Mouse (Mus musculus) forebrain, embryonic 14.5 days (tissue): ENCODE results near the gene Klf16. TPM values are rescaled to one million over a fixed set of nuclear protein-coding genes. Genes with fewer than 3 reads are reported as not detected.
A peak's percentile ranks its signal among the peaks of the same experiment; 100 is the strongest.

Source experiments
- ATAC-seq: fragments of 200-750 bp; cut with Nextera tagmentation; 2 replicates; pipeline ENCODE4 v1.8.0; 2017; ENCODE audit warnings: mild to moderate bottlenecking, moderate library complexity
- DNase-seq: peaks from one replicate; pipeline ENCODE4 v3.0.0-alpha.2; 2015; ENCODE audit warnings: low spot score
- H3K27ac ChIP-seq: fragments of 300-500 bp; sonication (generic); 2 replicates; pipeline ENCODE4 v1.5.1; 2014; ENCODE audit warnings: low read depth, mild to moderate bottlenecking, control low read depth, low read length, moderate library complexity
- H3K27me3 ChIP-seq: fragments of 300-500 bp; sonication (generic); replicated peaks from 2 replicates; pipeline ENCODE4 v1.6.1; 2014; ENCODE audit warnings: low read length, control low read depth, mixed read lengths; ENCODE audit not compliant: control insufficient read depth, insufficient read depth
- H3K36me3 ChIP-seq: fragments of 300-500 bp; sonication (generic); 2 replicates; pipeline ENCODE4 v1.6.1; 2014; ENCODE audit warnings: low read length, control low read depth; ENCODE audit not compliant: control insufficient read depth, insufficient read depth
- H3K4me1 ChIP-seq: fragments of 300-500 bp; sonication (generic); 2 replicates; pipeline ENCODE4 v1.6.1; 2014; ENCODE audit warnings: antibody characterized with exemption, low read length, control low read depth; ENCODE audit not compliant: control insufficient read depth, insufficient read depth
- H3K4me2 ChIP-seq: fragments of 300-500 bp; sonication (generic); 2 replicates; pipeline ENCODE4 v1.6.1; 2014; ENCODE audit warnings: mild to moderate bottlenecking, control low read depth, low read length
- H3K4me3 ChIP-seq: fragments of 300-500 bp; sonication (generic); 2 replicates; pipeline ENCODE4 v1.5.1; 2014; ENCODE audit warnings: low read depth, low read length, control low read depth
- H3K9ac ChIP-seq: fragments of 300-500 bp; sonication (generic); 2 replicates; pipeline ENCODE4 v1.6.1; 2014; ENCODE audit warnings: mild to moderate bottlenecking, low read length, control low read depth, moderate library complexity
- H3K9me3 ChIP-seq: fragments of 300-500 bp; sonication (generic); replicated peaks from 2 replicates; pipeline ENCODE4 v1.6.1; 2016; ENCODE audit warnings: low read length, control low read depth, mixed read lengths; ENCODE audit not compliant: control insufficient read depth
- WGBS: fragments of 180-500 bp; shearing (Covaris S2); extraction: QIAGEN DNeasy Blood & Tissue Kit; methylation state at CpG from one replicate; pipeline ENCODE4 v1.1.7; 2014; 5-methylcytosine and 5-hydroxymethylcytosine counted together
- polyA plus RNA-seq: library from polyadenylated mRNA; unstranded; fragments of >200 nt; fragmentation: Nextera tagmentation; extraction: Ambion mirVana; gene quantifications from 2 replicates; pipeline ENCODE4 v1.2.1, GENCODE M21; 2014

Gene Klf16
- polyA plus RNA-seq, 1 experiment from 2014 or later, result 6.2 TPM

GRCm38 (mm10) chr10:80583047-80583446 lies 5.9 kb upstream of the Klf16 start:
- Histone ChIP-seq H3K36me3 (peaks cover 18% of the 10 kb centered on the region), H3K4me2 (no peak overlapping the region), H3K27me3 (no peaks in the 10 kb centered on the region), H3K27ac (no peak overlapping the region), H3K9me3 (no peaks in the 10 kb centered on the region), H3K4me1 (0 out of 2 replicates have a peak, but pooled peaks cover 2% of the 10 kb centered on the region), H3K4me3 (no peak overlapping the region), H3K9ac (no peak overlapping the region)
- no peak for DNase-seq
- ATAC-seq, result no peak
- 82% methylated on average over 5 of the region's 5 CpGs for WGBS

DNA sequence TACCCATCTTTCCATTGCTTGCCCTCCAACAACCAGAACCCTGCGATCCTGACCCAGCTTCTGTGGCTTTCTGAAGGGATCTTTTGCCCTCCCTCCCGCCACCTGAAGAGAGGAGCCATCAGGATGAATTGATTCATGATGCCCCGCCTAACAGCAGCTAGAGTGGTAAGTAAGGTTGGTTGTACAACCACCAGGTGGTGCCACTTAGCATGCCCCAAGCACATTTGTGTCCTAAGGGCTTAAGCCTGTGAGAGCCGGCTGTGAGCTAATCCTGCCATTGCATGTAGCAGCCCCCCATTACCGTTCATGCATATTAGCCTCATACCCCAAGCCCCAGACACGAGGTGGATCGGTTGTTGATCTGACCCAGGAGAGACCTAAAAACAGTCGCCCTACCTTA lies 1.8 kb upstream of the Klf16 start:
- DNase-seq (peak; percentile 67), ATAC-seq (no peak)
- Histone ChIP-seq H3K27ac (no peak overlapping the region), H3K4me2 (peak overlapping the region; percentile 95; the same call in 1 of the 2 replicates), H3K4me1 (peaks cover 19% of the 10 kb centered on the region), H3K4me3 (no peak overlapping the region), H3K9ac (no peak overlapping the region), H3K36me3 (peaks cover 8% of the 10 kb centered on the region), H3K9me3 (no peaks in the 10 kb centered on the region), H3K27me3 (no peaks in the 10 kb centered on the region)
- 4% methylated on average over 8 of the region's 8 CpGs for WGBS

- Histone ChIP-seq H3K9me3 (no peaks in the 10 kb centered on the region), H3K4me2 (peak overlapping the region; percentile 95), H3K4me3 (peak overlapping the region; percentile 75), H3K9ac (peak overlapping the region; percentile 79), H3K4me1 (peaks cover 24% of the 10 kb centered on the region), H3K27ac (peak overlapping the region; percentile 82; the same call in 1 of the 2 replicates), H3K36me3 (peaks cover 1% of the 10 kb centered on the region), H3K27me3 (no peaks in the 10 kb centered on the region)
- peak; percentile 66 for DNase-seq
- WGBS, result under 1% methylated on average over 29 of the region's 29 CpGs
- peak; percentile 32; the same call in 1 of the 2 replicates for ATAC-seq
Measured at GRCm38 (mm10) chr10:80578131-80578750, 1.1 kb upstream of the Klf16 start.

DNA sequence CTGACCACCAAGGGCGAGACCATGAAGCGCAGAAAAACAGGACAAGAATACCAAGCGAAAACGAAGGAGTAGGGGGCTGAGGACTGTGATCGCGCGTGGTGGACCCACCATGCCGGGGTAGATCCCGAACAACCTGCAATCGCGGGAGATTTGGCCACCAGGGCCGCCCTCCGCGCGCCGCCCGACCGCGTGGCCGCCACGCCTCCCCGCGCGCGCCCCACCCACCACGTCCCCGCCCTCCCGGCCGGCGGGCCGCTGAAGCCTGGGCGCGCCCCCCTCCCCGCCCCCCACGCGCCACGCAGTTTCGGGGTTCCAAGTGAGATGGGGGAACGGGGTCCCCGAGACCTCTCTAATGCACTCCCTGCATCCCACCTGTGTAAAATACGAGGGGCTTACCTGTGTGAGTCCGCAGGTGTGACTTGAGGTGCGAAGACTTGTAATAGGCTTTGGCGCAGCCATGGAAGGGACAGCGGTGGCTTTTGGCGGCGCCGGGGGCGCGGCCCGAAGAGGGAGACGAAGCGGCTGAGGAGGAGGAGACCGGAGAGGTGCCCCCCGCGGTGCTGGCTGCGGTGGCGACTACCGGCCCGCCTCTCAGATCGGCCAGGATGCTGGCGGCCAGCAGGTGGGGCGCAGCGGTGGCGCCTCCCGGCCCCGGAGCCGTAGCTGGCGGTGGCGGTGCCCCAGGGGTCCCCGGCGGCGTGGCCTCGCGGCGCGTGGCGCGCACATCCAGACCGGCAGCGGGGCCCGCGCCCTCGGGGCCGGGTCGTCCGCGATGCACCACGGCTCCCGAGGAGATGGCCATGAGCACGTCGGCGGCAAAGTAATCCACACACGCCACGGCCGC lies 548 bp downstream of the Klf16 start:
- peak overlapping the region; percentile 75 for H3K4me3 ChIP-seq
- no peaks in the 10 kb centered on the region for H3K9me3 ChIP-seq
- H3K4me1 ChIP-seq, result peaks cover 24% of the 10 kb centered on the region
- WGBS, result under 1% methylated on average over 66 of the region's 96 CpGs
- peak; percentile 1; the same call in 1 of the 2 replicates for ATAC-seq
- peak overlapping the region; percentile 82 for H3K27ac ChIP-seq
- peak overlapping the region; percentile 95 for H3K4me2 ChIP-seq
- peak; percentile 43 for DNase-seq
- no peaks in the 10 kb centered on the region for H3K36me3 ChIP-seq
- H3K9ac ChIP-seq, result peak overlapping the region; percentile 79
- no peaks in the 10 kb centered on the region for H3K27me3 ChIP-seq

DNA sequence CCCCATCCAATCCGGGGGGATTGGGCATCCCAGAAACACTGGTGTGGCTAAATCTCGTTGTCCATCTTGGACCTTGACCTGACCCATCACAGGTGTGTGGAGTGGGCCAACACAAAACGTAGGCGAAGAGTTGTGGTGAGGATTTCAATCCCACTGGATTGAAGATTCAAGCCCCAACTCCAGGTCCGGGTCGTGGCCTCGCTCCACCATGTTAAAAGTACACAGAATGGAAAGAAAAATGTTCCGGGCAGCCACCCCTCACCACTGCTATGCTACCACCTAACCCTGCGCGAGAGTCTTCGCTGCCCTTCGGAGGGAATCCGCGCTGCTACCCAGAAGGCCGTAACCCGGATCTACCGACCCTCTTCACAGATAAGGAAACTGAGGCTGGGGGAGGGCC lies 1.2 kb downstream of the Klf16 start:
- 14% methylated on average over 17 of the region's 17 CpGs for WGBS
- H3K27ac ChIP-seq, result no peak overlapping the region
- no peak for DNase-seq
- ATAC-seq, result no peak
- no peaks in the 10 kb centered on the region for H3K9me3 ChIP-seq
- H3K9ac ChIP-seq, result peak overlapping the region; percentile 79
- peak overlapping the region; percentile 95 for H3K4me2 ChIP-seq
- H3K27me3 ChIP-seq, result no peaks in the 10 kb centered on the region
- H3K4me3 ChIP-seq, result peak overlapping the region; percentile 75
- H3K36me3 ChIP-seq, result no peaks in the 10 kb centered on the region
- H3K4me1 ChIP-seq, result peaks cover 30% of the 10 kb centered on the region

DNA sequence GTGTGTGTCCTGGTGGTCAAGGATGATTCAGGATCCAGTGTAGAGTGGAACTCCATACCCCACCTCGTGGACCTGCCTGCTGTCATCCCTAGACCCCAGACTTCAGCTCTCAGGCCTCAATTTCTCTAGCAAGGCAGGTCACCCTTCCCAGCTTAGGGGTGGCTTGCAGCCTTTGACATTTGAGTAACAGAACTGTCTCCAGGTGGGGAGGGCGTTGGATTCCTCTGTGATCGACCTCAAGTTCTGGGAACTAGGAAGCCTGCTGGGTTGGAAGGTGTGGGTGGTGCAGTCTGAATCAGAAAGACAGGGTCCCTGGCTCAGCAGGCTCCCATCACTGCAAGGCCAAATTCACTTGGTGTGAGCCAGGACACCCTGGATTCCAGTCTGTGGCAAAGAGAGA lies 2.2 kb downstream of the Klf16 start:
- no peak overlapping the region for H3K9ac ChIP-seq
- no peaks in the 10 kb centered on the region for H3K27me3 ChIP-seq
- H3K36me3 ChIP-seq, result no peaks in the 10 kb centered on the region
- H3K27ac ChIP-seq, result no peak overlapping the region
- 83% methylated on average over 3 of the region's 3 CpGs for WGBS
- peaks cover 33% of the 10 kb centered on the region for H3K4me1 ChIP-seq
- DNase-seq, result no peak
- no peak overlapping the region for H3K4me3 ChIP-seq
- ATAC-seq, result no peak
- peak overlapping the region; percentile 95; the same call in 1 of the 2 replicates for H3K4me2 ChIP-seq
- H3K9me3 ChIP-seq, result no peaks in the 10 kb centered on the region

GRCm38 (mm10) chr10:80573944-80574343 lies 3.2 kb downstream of the Klf16 start:
- no peak for ATAC-seq
- Histone ChIP-seq H3K4me3 (no peak overlapping the region), H3K9ac (no peak overlapping the region), H3K27me3 (no peaks in the 10 kb centered on the region), H3K27ac (no peak overlapping the region), H3K4me1 (peaks cover 33% of the 10 kb centered on the region), H3K4me2 (no peak overlapping the region), H3K9me3 (no peaks in the 10 kb centered on the region), H3K36me3 (no peaks in the 10 kb centered on the region)
- 61% methylated on average over 9 of the region's 9 CpGs for WGBS
- no peak for DNase-seq

DNA sequence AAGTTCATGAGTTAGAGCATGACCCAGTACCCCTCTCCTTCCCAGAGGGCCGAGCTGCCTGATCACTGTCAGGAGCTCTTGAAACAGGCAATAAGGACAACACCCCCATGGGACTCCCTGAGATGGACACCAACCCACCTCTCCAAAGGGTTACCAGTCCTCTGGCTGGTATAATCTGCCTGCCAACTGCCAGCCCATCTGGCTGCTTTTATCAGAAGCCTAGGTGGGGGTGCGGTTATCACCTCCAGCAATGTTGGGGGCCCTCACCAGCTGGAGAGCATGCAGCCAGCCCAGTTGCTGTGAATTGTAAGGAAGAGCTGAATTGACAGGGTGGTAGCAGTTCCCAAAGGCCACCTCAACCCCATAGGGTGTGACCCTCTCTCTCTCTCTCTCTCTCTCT lies 4.6 kb downstream of the Klf16 start:
- DNase-seq, result no peak

More for the DNA sequence above, 4.6 kb downstream of the Klf16 start:
- Histone ChIP-seq H3K4me1 (peaks cover 31% of the 10 kb centered on the region), H3K4me3 (no peak overlapping the region), H3K9me3 (no peaks in the 10 kb centered on the region), H3K36me3 (peaks cover 9% of the 10 kb centered on the region; the same call in 1 of the 2 replicates), H3K9ac (no peak overlapping the region), H3K27me3 (no peaks in the 10 kb centered on the region), H3K4me2 (no peak overlapping the region), H3K27ac (no peak overlapping the region)
- no peak for ATAC-seq
- WGBS, result 74% methylated on average over 2 of the region's 2 CpGs
